Mouse (Mus musculus): ENCODE data around the gene Rhbg. TPM values are rescaled to one million over a fixed set of nuclear protein-coding genes. Genes with fewer than 3 reads are reported as not detected.

The Rhbg gene
- total RNA-seq, 2 experiments from 2014 or later, result not detected

DNA sequence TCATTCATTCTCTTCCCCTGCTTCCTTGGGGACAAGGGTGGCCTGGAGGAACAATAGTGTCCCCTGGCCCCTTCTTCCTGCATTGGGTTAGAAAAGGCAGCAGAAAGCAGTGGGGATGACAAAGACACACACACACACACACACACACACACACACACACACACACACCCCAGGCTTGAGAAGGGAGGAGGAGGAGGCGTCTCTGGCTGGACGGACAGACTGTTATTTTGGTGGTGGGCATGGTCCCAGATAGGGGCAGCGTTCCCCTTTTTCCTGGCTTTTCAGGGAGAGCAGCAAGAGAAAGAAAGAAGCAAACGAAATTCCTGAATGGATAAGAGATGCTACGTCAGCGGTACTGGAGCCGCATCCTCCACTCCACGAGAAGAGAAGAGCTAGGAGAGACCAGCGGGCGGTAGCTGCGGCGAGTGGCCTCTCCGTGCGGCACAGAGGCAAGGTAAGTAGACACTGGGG is 47.6 kb downstream of the Rhbg start:
- no peak for DNase-seq

DNA sequence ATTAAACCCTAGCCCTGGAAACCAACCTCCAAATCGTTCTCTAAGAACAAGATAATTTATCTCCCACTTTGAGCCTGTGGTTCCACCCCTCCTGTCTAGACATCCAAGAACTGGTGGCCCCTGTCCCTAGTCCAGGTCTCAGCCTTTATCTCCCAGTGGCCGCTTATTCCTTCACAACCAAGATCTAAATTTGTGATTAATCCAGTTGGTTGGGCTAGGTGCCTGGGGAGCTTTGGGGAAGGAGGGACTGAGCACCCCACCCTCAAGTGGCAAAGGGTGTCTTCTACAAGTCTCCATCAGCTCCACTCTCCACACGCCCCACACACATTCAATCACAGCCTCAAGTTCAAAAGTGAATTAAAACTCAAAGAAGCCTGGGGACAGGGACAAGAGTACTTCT is 48.0 kb downstream of the Rhbg start:
- DNase-seq, result no peak

DNA sequence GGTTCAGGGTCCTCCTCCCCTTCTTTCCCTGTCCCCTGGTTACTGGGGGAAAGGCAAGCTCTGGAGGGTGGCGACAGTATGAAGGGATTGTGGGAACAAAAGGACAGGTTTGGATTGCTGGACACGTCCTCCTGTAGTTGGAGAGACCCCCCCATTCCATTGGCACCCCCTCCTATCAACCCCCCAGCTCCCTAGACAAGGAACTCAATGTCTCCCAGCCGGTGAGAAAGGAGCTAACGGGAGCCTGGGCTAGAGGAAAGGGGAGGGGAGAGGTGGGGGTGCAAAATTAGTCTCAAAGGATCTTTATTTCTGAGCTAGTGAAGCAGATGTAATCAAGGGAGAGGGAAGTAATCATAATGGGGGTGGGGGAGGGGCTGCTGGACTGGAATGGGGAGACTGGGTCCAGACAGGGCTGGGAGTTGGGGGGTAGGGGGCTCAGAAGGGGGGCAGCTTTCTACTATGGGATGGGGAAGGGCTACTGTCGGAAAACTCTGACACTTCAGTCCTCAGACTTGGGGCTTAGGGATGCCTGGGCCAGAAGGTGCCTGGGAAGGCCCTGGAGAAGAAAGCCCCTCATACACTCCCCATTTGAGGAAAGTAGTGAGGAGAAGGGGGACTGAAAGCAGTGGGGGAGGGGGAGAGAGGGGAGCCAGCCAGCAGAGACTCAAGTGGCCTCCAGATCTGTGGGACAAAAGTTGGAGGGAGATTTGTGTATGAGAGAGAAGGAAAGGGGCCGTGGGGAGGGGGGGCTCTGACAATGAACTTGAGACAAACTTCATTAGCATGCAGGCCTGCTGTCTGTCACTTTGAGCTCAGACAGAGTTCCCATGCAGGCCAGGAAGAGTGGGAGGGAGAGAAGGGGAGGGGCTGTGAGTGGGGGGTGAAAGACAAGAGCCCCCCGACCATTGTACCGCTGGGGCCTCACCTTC is 48.7 kb downstream of the Rhbg start:
- DNase-seq, result no peak

- no peak for DNase-seq
Observed at GRCm38 (mm10) chr3:88205176-88205562, 49.3 kb downstream of the Rhbg start.

GRCm38 (mm10) chr3:88204751-88205150 is 49.8 kb downstream of the Rhbg start:
- no peak for DNase-seq

DNA sequence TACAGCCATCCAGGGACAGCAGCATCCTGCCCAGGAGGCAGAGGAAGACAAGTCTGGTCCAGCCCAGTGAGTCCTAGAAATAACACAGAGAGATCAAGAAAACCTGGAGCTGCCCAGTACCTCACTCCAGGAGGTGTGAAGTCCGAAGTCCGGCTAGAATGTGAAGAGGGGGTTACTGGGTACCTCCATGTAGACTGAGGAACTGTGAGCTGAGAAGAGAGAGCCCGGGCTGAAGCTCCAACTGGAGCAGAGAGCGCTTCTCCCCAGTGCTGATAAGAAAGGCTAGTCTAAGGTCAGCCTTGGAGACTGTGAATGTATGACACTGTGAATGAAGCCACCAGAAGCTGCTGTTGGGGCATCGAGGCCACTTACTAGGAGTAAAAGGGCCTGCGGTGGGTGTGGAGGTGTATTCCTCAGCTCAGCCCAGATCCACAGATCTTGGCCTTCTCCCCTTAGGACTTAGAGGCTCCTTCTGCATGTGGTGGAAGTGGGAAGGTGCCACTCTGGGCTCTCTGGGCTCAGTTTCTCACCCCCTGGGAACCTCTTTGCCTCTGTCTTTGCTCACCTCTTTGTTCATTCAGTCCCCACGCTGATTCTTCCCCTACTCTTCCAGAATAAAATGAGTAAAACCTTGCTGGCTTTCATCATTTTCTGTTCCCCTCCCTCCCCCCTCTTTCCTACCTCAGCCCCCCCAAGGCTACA is 50.4 kb downstream of the Rhbg start:
- DNase-seq, result no peak

- no peak for DNase-seq
Observed at GRCm38 (mm10) chr3:88203456-88203855, 51.1 kb downstream of the Rhbg start.

DNA sequence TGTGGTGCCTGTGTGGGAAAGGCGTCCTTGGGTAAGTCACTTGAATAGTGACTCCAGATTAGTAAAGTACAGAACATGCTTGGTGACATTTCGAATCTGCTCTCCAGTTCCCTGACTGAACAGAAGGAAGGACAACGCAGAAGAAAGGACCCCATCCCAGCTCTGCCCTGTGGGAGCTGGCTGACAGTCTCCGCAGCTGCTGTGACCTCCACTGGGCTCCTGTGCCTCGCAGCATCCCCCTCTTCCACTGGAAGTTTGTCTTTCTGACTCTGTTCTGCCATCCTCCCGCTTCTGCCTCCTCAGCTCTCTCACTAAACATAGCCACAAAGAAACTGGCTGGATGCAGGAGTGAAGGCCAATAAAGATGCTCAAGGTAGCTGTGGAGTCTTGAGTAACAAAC is 51.5 kb downstream of the Rhbg start:
- DNase-seq, result no peak

- DNase-seq, result no peak
Observed at GRCm38 (mm10) chr3:88201640-88202039, 52.9 kb downstream of the Rhbg start.

DNA sequence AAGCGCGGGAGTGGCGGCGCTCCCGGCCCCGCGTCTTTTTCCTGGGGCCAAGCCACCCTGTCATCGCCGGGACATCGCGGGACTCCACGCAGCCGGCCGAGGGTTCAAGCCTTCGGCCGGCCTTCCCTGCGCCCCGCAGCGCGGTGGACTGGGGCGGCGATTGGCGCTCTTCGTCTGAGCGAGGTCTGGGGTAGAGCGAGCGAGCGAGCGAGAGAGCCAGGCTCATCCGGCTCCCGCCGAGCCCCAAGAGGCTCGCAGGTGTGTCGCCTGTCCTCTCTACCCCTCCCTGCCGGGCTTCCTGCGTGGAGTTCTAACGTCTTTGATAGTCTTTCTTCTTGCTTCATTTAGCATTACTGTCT is 53.6 kb downstream of the Rhbg start:
- DNase-seq, result no peak

DNA sequence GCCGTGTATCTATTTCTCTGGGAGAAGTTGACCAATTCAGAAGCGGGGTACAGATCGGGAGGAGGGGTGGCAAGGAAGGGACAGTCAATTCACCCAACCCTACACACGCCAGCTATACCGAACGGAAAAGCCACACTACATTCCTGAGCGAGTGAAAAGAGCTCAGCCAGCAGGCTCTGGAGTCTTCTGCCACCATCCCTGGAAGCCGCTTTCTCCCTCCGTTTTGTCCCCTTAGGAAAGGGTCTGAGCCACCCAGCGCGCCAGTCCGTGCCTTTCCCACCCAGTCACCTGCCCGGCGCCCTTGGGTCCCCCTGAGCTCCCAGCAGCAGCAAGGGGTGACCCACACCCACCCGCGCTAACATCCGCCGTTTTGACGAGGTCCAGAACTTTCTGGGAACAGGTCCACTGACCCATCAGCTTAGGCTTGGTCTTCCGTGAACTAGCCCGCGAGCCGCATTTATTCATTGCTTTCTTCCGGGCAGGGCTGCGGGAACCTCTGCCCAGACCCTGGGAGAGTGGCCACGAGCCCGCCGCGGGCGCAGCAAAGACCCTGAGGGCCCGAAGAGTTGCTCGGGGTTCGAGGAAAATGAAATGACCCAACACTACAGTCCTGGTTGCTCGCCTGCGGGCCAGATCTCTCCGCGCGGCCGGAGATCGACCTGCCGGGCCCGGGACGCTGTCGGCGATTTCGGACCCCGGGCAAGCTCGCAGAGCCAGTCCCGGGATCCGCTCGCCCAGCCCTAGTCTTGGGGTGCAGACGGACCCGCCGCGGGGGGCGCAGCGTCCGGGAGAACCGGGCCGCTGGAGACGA is 54.1 kb downstream of the Rhbg start:
- DNase-seq, result no peak

GRCm38 (mm10) chr3:88199541-88200110 is 54.9 kb downstream of the Rhbg start:
- DNase-seq, result no peak

DNA sequence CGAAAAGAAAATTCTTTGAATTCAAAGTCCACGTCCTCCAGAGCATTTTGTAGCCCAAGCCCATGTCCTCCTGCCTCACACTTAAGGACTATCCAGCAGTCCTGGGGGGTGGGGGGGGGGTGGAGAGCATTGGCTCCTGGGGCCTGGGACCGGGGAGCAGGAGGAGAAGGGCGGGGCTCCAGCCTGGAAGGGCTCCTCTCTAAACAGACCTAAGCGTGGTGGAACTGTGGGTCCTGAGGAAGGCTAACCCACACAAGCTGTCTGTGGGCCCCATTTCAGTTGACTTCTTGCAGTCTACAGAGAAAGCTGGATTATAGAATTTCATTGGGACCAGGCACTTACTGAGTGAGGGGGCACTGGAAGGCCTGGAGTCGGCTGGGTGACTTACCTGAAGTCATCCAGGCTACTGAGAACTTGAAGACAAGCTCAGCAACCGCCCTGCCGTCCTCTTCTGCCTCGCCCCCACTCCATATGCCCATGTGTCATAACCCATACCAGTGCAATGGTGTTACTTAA is 55.9 kb downstream of the Rhbg start:
- DNase-seq, result no peak

GRCm38 (mm10) chr3:88197741-88198504 is 56.6 kb downstream of the Rhbg start:
- no peak for DNase-seq

Small RNAs within 50 kb of the gene (microRNA-seq; reads per million reads assigned to microRNA genes)
- gene Gm25641 (0 reads per million in 2 experiments), gene Mir3093 (0 reads per million in 2 experiments), gene Mir9-1 (0 reads per million in 2 experiments)

Other genes starting within 250 kb of the Rhbg start
- gene Hapln2, start 227.1 kb downstream of the Rhbg start, total RNA-seq (2021), result not detected
- 1 to 10 TPM; 7.2 to 7.5 TPM for gene Gpatch4, start 211.6 kb downstream of the Rhbg start, total RNA-seq (2021)
- 10 to 100 TPM; 77.4 to 80.8 TPM for gene Naxe, start 196.2 kb downstream of the Rhbg start, total RNA-seq (2021)
- not detected for gene Ttc24, start 176.4 kb downstream of the Rhbg start, total RNA-seq (2021)
- gene Iqgap3, start 172.7 kb downstream of the Rhbg start, total RNA-seq (2021), result 10 to 100 TPM; 49.2 to 56.5 TPM
- gene Mef2d, start 112.3 kb downstream of the Rhbg start, total RNA-seq (2021), result 100 to 1,000 TPM; 115 to 120 TPM
- gene Gm38392, start 32.5 kb upstream of the Rhbg start, total RNA-seq (2021), result not detected
- 1 to 10 TPM; 6.1 to 6.2 TPM for gene Tsacc, start 42.3 kb upstream of the Rhbg start, total RNA-seq (2021)
- gene Cct3, start 42.4 kb upstream of the Rhbg start, total RNA-seq (2021), result 100 to 1,000 TPM; 257 TPM
- gene Glmp, start 70.3 kb upstream of the Rhbg start, total RNA-seq (2021), result 10 to 100 TPM; 74.8 to 84.6 TPM
- gene Tmem79, start 81.4 kb upstream of the Rhbg start, total RNA-seq (2021), result 1 to 10 TPM; 1.4 to 1.6 TPM
- gene Smg5, start 81.6 kb upstream of the Rhbg start, total RNA-seq (2021), result 10 to 100 TPM; 53.2 to 61.3 TPM
- under 1 TPM; 0.47 to 0.86 TPM for gene Paqr6, start 109.9 kb upstream of the Rhbg start, total RNA-seq (2021)
- gene Bglap3, start 118.0 kb upstream of the Rhbg start, total RNA-seq (2021), result not detected
- gene Bglap2, start 124.0 kb upstream of the Rhbg start, total RNA-seq (2021), result not detected
- gene Bglap, start 129.8 kb upstream of the Rhbg start, total RNA-seq (2021), result not detected
- gene Pmf1, start 155.6 kb upstream of the Rhbg start, total RNA-seq (2021), result 10 to 100 TPM; 87.5 to 88.0 TPM
- 10 to 100 TPM; 13.9 to 14.6 TPM for gene Slc25a44, start 170.4 kb upstream of the Rhbg start, total RNA-seq (2021)
- 1 to 10 TPM; 1.5 to 1.7 TPM for gene Sema4a, start 206.5 kb upstream of the Rhbg start, total RNA-seq (2021)

Measured in heart, postnatal 4 days (tissue).